Mouse (Mus musculus): ENCODE measurements around the gene C5ar1.

DNA sequence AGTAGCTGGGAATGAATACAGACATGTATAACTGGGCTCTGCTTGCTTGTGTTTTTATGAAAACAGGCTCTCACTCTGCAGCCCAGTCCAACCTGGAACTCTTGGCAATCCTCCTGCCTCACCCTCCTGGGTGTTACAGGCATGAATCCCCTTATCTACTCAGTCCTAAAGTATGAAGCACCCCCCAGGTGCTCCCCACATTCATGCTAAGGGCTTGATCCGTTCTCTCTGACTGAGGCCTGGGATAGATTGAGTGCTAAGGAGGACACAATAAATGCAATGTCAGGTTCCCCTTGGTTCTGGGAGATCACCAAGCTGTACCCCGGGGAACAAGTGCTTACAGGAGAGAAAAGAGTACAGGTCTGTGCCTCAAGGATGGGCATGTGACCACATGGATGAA lies 38.3 kb upstream of the C5ar1 start:
- no peak for TF ChIP-seq POLR2A (IDR thresholded peaks at IDR 0.05; ENCODE audit: insufficient read depth, low read depth, low read length)
- TF ChIP-seq CTCF (IDR thresholded peaks at IDR 0.05): no peak
